Mouse (Mus musculus) right cerebral cortex, postnatal 25 days (tissue): ENCODE measurements at regions not wholly inside any gene's neighbourhood (a gene's known extent, or its start where the extent isn't known, plus 50 kb on each side); places are given as distances from the start of the nearest gene placed in this dataset.

Experiments
- DNase-seq: peaks from one replicate; pipeline ENCODE4 v3.0.0; 2022

GRCm38 (mm10) chr12:13030333-13030732 is 88.6 kb upstream of the Mycn start:
- DNase-seq, result no peak

- no peak for DNase-seq
These were observed 86.4 kb upstream of the Mycn start for GRCm38 (mm10) chr12:13028086-13028485.

DNA sequence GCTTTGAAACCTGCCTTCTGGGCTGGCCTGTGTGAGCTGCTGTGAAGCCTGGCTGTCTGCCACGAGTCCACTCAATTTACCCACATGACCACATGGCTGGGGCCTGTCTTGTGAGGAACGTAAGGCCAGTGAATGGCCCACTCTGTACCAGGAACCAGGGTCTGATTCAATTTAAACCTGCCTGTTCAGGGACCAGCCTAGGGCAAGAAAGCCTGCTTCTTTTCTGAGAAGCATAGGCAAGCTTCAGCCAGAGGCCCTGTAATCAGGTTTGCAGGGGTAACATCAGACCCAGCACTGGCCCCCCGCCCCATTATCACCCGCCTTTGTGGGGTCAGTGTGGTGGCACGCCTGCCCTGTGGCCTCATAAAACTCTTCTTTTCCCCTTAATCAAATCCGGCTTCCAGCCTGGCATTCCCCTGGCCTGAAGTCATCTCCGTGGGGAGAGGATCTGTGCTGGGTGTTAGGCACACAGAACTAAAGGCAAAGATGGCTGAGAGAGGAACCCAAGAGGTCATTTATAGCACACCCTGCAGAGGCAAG is 84.4 kb upstream of the Mycn start:
- no peak for DNase-seq

DNA sequence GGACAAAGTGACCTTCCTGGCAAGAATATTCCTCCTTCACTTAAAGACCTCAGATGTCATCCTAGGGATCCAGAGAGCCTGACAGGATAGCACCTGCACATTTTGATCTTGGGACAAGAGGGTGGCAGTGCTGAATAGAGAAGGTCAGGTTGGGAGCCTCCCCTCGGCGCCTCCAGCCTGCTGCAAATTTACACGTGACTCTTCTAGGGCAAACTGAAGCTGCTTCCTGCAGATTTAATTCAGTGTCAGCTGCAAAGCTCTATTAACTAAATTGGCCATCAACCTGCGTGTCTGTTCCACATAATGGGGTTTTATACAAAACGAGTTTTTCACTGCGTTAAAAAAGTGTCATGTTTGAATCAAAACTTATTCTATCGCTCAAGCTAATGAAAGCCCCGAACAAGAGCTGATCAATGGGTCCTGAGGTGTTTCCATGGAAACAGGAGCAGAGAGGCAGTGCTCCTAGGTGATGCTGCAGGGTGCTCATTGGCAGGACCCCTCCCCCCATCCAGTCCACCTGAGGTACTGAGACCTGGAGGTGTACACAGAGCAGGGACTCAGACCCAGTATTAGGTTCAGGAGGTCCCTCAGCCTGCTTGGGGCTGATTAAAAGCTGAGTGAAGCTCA is 82.6 kb upstream of the Mycn start:
- DNase-seq, result no peak

DNA sequence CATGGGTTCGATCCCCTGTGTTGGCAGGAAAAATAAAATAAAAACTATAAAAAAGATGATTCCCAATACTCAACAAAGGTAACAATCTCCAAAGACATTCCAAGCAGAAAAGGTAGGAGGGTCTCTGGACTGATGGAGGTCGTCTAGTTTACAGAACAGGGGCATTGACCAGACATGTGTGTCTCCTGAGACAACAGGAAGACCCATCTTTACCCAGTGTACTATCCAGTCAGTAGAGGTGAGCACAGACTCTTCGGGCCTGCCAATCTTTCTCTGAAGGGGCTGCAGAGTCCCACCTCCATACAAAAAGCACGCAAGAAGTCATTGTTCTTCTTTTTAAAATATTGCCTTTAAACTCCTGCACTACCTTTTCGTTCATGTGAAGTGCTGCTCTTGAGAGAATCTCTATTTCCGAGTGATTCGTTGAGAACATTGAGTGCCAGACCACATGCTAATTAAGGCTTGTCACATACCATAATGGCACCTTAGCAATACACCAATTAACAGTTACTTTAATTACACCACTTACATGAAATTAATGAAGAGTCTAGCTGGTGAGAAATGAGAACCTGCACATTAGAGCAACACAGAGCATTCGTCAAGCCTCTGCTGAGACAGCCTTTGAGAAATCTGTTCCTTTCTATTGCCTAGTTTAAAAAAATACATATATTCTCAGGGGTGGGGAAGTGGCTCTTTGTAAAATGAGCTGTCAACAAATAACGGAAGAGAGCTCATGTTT is 69.5 kb upstream of the Mycn start:
- DNase-seq, result no peak

GRCm38 (mm10) chr12:13010405-13010804 is 68.7 kb upstream of the Mycn start:
- DNase-seq, result no peak

DNA sequence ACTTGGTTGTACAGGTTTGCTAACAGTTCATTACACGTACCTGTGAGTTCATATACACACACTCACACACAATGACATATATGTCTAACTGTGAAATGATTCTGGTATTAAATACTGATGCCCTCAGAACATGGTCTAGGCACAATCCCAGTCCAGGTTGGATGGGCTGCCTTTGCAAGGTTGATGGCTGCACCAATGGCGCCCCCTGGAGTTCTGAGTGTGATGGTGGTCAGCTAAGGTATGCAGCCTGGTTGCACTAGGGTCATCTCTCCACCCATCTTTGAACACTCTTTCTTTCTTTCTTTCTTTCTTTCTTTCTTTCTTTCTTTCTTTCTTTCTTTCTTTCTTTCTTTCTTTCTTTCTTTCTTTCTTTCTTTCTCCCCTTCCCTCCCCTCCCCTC is 67.8 kb upstream of the Mycn start:
- DNase-seq, result no peak

DNA sequence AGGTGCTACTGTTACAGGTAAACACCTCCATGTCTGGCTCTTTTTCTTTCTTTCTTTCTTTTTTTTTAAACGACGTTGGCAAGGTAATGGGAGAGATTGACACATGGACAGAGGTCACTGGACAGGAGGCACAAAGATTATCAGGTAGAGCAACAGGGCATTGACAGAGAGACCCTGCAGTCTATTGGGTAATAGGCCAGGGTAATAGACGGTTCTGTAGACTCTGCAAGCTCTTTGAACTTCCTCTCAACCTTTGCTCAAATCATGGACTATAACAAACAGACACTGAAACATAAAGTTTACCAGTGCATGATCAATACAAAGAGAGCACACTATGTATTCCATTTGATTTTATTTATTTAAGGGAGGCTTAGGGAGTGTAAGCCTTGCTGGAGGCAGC is 61.0 kb upstream of the Mycn start:
- DNase-seq, result no peak

DNA sequence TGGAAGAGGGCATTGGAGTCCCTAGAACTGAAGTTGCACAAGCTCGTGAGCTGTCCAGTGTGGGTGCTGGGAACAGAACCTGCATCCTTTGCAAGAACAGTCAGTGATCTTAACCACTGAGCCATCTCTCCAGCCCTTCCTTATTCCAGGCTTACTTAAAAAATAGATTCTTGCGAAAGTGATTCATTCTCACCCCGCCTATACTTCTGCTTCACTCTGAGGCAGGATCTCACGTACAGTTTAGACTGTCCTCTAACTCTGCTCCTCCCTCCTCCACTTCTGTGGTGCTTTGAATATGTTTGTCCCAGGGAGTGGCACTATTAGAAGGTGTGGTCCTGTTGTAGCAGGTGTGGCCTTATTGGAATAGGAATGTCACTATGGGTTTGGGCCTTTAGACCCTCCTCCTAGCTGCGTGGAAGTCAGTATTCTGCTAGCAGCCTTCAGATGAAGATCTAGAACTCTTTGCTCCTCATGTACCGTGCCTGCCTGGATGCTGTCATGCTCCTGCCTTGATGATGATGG is 60.4 kb upstream of the Mycn start:
- no peak for DNase-seq

- no peak for DNase-seq
These were observed 54.3 kb upstream of the Mycn start for GRCm38 (mm10) chr12:12995974-12996361.

- no peak for DNase-seq
These were observed 53.6 kb upstream of the Mycn start for GRCm38 (mm10) chr12:12995061-12995973.

GRCm38 (mm10) chr12:12993894-12994714 is 52.4 kb upstream of the Mycn start:
- no peak for DNase-seq
